Mouse (Mus musculus) embryonic facial prominence, embryonic 12.5 days (tissue): ENCODE results near the gene Fzd7. TPM values are rescaled to one million over a fixed set of nuclear protein-coding genes. Genes with fewer than 3 reads are reported as not detected.

Experiments
- ATAC-seq: fragments of 200-750 bp; cut with Nextera tagmentation; 2 replicates; pipeline ENCODE4 v1.8.0; 2017; ENCODE audit not compliant: insufficient number of reproducible peaks, insufficient read depth, low FRiP score, low TSS enrichment
- H3K27ac ChIP-seq: fragments of 300-500 bp; sonication (generic); 2 replicates; pipeline ENCODE4 v1.5.1; 2016; ENCODE audit warnings: mild to moderate bottlenecking
- H3K27me3 ChIP-seq: fragments of 300-500 bp; sonication (generic); 2 replicates; pipeline ENCODE4 v1.6.1; 2016; ENCODE audit warnings: mild to moderate bottlenecking, moderate library complexity
- H3K36me3 ChIP-seq: fragments of 300-500 bp; sonication (generic); 2 replicates; pipeline ENCODE4 v1.6.1; 2016; ENCODE audit warnings: mild to moderate bottlenecking
- H3K4me1 ChIP-seq: fragments of 300-500 bp; sonication (generic); 2 replicates; pipeline ENCODE4 v1.6.1; 2016
- H3K4me2 ChIP-seq: fragments of 300-500 bp; sonication (generic); replicated peaks from 2 replicates; pipeline ENCODE4 v1.6.1; 2016; ENCODE audit warnings: mild to moderate bottlenecking, moderate library complexity
- H3K4me3 ChIP-seq: fragments of 300-500 bp; sonication (generic); 2 replicates; pipeline ENCODE4 v1.5.1; 2016; ENCODE audit warnings: mild to moderate bottlenecking
- H3K9ac ChIP-seq: fragments of 300-500 bp; sonication (generic); 2 replicates; pipeline ENCODE4 v1.6.1; 2016; ENCODE audit warnings: mild to moderate bottlenecking, moderate library complexity
- H3K9me3 ChIP-seq: fragments of 300-500 bp; sonication (generic); 2 replicates; pipeline ENCODE4 v1.6.1; 2016; ENCODE audit warnings: mild to moderate bottlenecking, moderate library complexity
- WGBS: fragments of 180-500 bp; shearing (Covaris S2); methylation state at CpG from one replicate; pipeline ENCODE4 v1.1.7; 2016; 5-methylcytosine and 5-hydroxymethylcytosine counted together
- polyA plus RNA-seq: library from polyadenylated mRNA; unstranded; fragments of >200 nt; fragmentation: Nextera tagmentation; extraction: Ambion mirVana; gene quantifications from 2 replicates; pipeline ENCODE4 v1.2.1, GENCODE M21; 2016

Fzd7 gene
- polyA plus RNA-seq, 1 experiment from 2014 or later, result 28.5 TPM

- H3K27ac ChIP-seq, result peak overlapping the region; percentile 86
- no peak overlapping the region for H3K9ac ChIP-seq
These were observed 33.5 kb upstream of the Fzd7 start for GRCm38 (mm10) chr1:59448497-59449270.

GRCm38 (mm10) chr1:59449423-59449822 lies 32.8 kb upstream of the Fzd7 start:
- Histone ChIP-seq H3K4me1 (peaks cover 36% of the 10 kb centered on the region), H3K4me3 (no peak overlapping the region), H3K9ac (no peak overlapping the region), H3K27me3 (no peaks in the 10 kb centered on the region), H3K9me3 (peaks cover 5% of the 10 kb centered on the region; the same call in 1 of the 2 replicates), H3K27ac (peak overlapping the region; percentile 86), H3K4me2 (peak overlapping the region; percentile 24), H3K36me3 (no peaks in the 10 kb centered on the region)
- no peak for ATAC-seq
- 5% methylated on average over 11 of the region's 11 CpGs for WGBS

More at GRCm38 (mm10) chr1:59448497-59449270, 33.5 kb upstream of the Fzd7 start:
- ATAC-seq, result no peak
- Histone ChIP-seq H3K4me3 (no peak overlapping the region), H3K9me3 (peaks cover 5% of the 10 kb centered on the region; the same call in 1 of the 2 replicates), H3K4me1 (peaks cover 36% of the 10 kb centered on the region), H3K27me3 (no peaks in the 10 kb centered on the region), H3K4me2 (peak overlapping the region; percentile 24), H3K36me3 (no peaks in the 10 kb centered on the region)
- 27% methylated on average over 11 of the region's 11 CpGs for WGBS

DNA sequence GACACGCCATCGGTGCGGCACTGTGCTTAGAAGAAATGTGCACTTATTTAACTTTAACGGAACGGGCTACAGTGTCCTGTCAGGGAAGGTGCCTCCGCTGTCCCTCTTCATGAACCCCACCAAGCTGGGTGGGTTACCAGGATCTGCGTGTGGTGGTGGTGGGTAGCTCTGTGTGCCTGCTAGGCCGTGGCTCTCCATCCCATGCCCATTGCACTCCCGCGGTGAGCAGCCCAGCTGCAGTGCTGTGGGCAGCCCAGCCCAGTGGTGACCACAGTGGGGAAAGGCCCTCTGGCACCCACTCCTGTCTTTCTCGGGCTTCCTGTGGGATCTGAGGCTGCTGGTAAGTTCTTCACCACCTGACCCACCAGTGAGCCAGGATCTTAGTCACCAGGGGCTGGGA lies 31.3 kb upstream of the Fzd7 start:
- ATAC-seq, result no peak
- Histone ChIP-seq H3K27me3 (no peaks in the 10 kb centered on the region), H3K4me1 (peaks cover 39% of the 10 kb centered on the region), H3K4me2 (no peak overlapping the region), H3K9me3 (peaks cover 5% of the 10 kb centered on the region; the same call in 1 of the 2 replicates), H3K36me3 (no peaks in the 10 kb centered on the region), H3K9ac (no peak overlapping the region), H3K4me3 (no peak overlapping the region), H3K27ac (peak overlapping the region; percentile 74; the same call in 1 of the 2 replicates)
- 71% methylated on average over 11 of the region's 11 CpGs for WGBS

GRCm38 (mm10) chr1:59451584-59451983 lies 30.6 kb upstream of the Fzd7 start:
- peaks cover 46% of the 10 kb centered on the region for H3K4me1 ChIP-seq
- H3K9ac ChIP-seq, result no peak overlapping the region
- WGBS, result 12% methylated on average over 9 of the region's 9 CpGs
- H3K27ac ChIP-seq, result no peak overlapping the region
- no peaks in the 10 kb centered on the region for H3K36me3 ChIP-seq
- ATAC-seq, result no peak
- no peak overlapping the region for H3K4me2 ChIP-seq
- peaks cover 5% of the 10 kb centered on the region; the same call in 1 of the 2 replicates for H3K9me3 ChIP-seq
- no peak overlapping the region for H3K4me3 ChIP-seq
- no peaks in the 10 kb centered on the region for H3K27me3 ChIP-seq

DNA sequence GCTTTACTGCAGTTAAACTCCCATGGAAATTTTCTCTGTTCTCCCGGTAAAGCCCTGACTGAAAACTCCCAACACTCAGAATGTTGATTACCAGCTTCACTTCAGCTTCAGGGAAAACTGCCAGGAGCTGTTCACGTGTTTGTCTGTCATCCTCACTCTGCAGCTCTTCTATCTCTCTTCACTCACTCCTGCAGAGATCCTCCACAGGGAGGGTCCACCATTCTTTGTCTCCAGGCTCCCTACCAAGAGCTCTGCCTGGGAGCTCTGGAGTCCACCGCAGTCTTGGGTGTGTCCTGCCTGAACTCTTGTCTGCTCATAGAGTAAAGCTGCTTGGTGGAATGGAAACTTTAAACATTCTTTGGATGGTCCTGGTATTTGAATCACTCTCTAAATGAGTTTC lies 25.4 kb upstream of the Fzd7 start:
- no peak for ATAC-seq
- H3K4me2 ChIP-seq, result no peak overlapping the region
- H3K4me1 ChIP-seq, result peaks cover 34% of the 10 kb centered on the region
- H3K9ac ChIP-seq, result no peak overlapping the region
- peaks cover 5% of the 10 kb centered on the region; the same call in 1 of the 2 replicates for H3K9me3 ChIP-seq
- H3K4me3 ChIP-seq, result no peak overlapping the region
- H3K27me3 ChIP-seq, result no peaks in the 10 kb centered on the region
- WGBS, result 27% methylated on average over 3 of the region's 3 CpGs
- H3K27ac ChIP-seq, result no peak overlapping the region; the same call in 1 of the 2 replicates
- no peaks in the 10 kb centered on the region for H3K36me3 ChIP-seq

DNA sequence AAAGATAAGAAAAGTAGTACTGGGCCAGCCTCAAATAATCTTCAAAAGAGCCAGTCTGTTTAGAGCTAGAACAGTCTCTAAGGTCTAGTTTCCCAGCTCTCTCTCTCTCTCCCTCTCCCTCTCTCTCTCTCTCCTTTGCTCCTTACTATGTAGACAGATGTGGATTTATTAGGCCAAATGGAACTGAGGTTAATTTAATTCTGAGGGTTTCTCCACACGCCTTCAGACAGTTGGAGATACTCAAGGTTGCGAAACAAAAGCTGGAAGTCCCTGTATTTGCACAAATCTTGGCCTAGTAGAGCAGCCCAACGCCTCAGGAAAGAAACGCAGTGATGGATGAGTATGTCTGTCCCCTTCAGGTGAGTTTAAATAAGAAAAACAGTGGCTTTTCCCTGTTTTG lies 24.4 kb upstream of the Fzd7 start:
- H3K4me1 ChIP-seq, result peaks cover 34% of the 10 kb centered on the region
- H3K27ac ChIP-seq, result no peak overlapping the region; the same call in 1 of the 2 replicates
- H3K9ac ChIP-seq, result no peak overlapping the region
- H3K27me3 ChIP-seq, result no peaks in the 10 kb centered on the region
- H3K4me3 ChIP-seq, result no peak overlapping the region
- ATAC-seq, result no peak
- no peaks in the 10 kb centered on the region for H3K9me3 ChIP-seq
- 64% methylated on average over 4 of the region's 4 CpGs for WGBS
- no peak overlapping the region for H3K4me2 ChIP-seq
- no peaks in the 10 kb centered on the region for H3K36me3 ChIP-seq

GRCm38 (mm10) chr1:59458886-59459285 lies 23.3 kb upstream of the Fzd7 start:
- H3K4me1 ChIP-seq, result peaks cover 34% of the 10 kb centered on the region
- H3K36me3 ChIP-seq, result no peaks in the 10 kb centered on the region
- H3K4me2 ChIP-seq, result peak overlapping the region; percentile 9; the same call in 1 of the 2 replicates
- no peaks in the 10 kb centered on the region for H3K9me3 ChIP-seq
- 8% methylated on average over 8 of the region's 8 CpGs for WGBS
- H3K27me3 ChIP-seq, result no peaks in the 10 kb centered on the region
- ATAC-seq, result no peak
- H3K27ac ChIP-seq, result peak overlapping the region; percentile 56; the same call in 1 of the 2 replicates
- H3K4me3 ChIP-seq, result no peak overlapping the region
- H3K9ac ChIP-seq, result 0 out of 2 replicates have a peak overlapping the region, but pooled peaks have one; percentile 36

GRCm38 (mm10) chr1:59464696-59465639 lies 17.3 kb upstream of the Fzd7 start:
- Histone ChIP-seq H3K4me3 (no peak overlapping the region), H3K9ac (no peak overlapping the region), H3K36me3 (no peaks in the 10 kb centered on the region), H3K4me1 (peaks cover 16% of the 10 kb centered on the region), H3K27me3 (no peaks in the 10 kb centered on the region), H3K9me3 (no peaks in the 10 kb centered on the region), H3K27ac (peak overlapping the region; percentile 24; the same call in 1 of the 2 replicates), H3K4me2 (no peak overlapping the region)
- no peak for ATAC-seq
- WGBS, result 37% methylated on average over 17 of the region's 17 CpGs

- WGBS, result 46% methylated on average over 9 of the region's 9 CpGs
- ATAC-seq, result no peak
- H3K9ac ChIP-seq, result no peak overlapping the region
These were observed 16.6 kb upstream of the Fzd7 start for GRCm38 (mm10) chr1:59465640-59466008.

GRCm38 (mm10) chr1:59469170-59469569 lies 13.1 kb upstream of the Fzd7 start:
- Histone ChIP-seq H3K9me3 (no peaks in the 10 kb centered on the region), H3K4me3 (no peak overlapping the region), H3K27ac (no peak overlapping the region), H3K27me3 (no peaks in the 10 kb centered on the region), H3K4me1 (peaks cover 36% of the 10 kb centered on the region), H3K4me2 (no peak overlapping the region), H3K36me3 (no peaks in the 10 kb centered on the region), H3K9ac (no peak overlapping the region)
- WGBS, result 27% methylated on average over 4 of the region's 4 CpGs
- no peak for ATAC-seq

More at GRCm38 (mm10) chr1:59465640-59466008, 16.6 kb upstream of the Fzd7 start:
- Histone ChIP-seq H3K9me3 (no peaks in the 10 kb centered on the region), H3K4me2 (no peak overlapping the region), H3K27me3 (no peaks in the 10 kb centered on the region), H3K4me1 (peaks cover 16% of the 10 kb centered on the region), H3K27ac (peak overlapping the region; percentile 24; the same call in 1 of the 2 replicates), H3K4me3 (no peak overlapping the region), H3K36me3 (no peaks in the 10 kb centered on the region)

DNA sequence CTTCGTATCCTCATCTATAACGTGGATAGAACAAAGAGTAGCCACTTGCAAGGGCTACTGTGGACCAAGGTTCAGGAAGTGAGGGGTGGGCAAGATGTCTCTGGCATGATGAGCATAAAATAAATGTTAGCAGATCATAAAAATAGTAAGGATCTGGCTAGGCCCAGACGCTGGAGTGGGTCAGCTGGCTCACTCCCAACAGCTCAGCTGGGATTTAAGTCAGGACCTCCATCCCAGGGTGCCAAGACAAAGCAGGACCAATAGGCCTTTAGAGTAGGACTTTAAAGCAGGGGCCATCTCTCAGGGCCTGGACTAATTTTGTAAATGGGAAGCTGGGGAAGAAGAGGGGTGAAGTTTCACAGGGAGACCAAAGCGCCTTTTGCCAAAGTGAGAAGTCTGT lies 11.5 kb upstream of the Fzd7 start:
- Histone ChIP-seq H3K4me3 (no peak overlapping the region), H3K36me3 (no peaks in the 10 kb centered on the region), H3K9ac (no peak overlapping the region), H3K27me3 (no peaks in the 10 kb centered on the region), H3K4me2 (no peak overlapping the region), H3K9me3 (no peaks in the 10 kb centered on the region), H3K27ac (no peak overlapping the region), H3K4me1 (peaks cover 21% of the 10 kb centered on the region)
- 55% methylated on average over 4 of the region's 4 CpGs for WGBS
- ATAC-seq, result no peak
